Mouse (Mus musculus) ES-E14 (cell line): ENCODE measurements around the gene Gh.

Source experiments
- CHD2 ChIP-seq: IDR thresholded peaks from 2 replicates; pipeline ENCODE4 v1.6.1; 2014; ENCODE audit warnings: mild to moderate bottlenecking, low read depth, low read length, inconsistent platforms
- HCFC1 ChIP-seq: IDR thresholded peaks from 2 replicates; pipeline ENCODE4 v1.6.1; 2012; ENCODE audit warnings: low read length, inconsistent platforms, borderline replicate concordance; ENCODE audit not compliant: insufficient read depth
- MAFK ChIP-seq: IDR thresholded peaks from 2 replicates; pipeline ENCODE4 v1.6.1; 2014; ENCODE audit warnings: mild to moderate bottlenecking, low read depth, low read length, inconsistent platforms; ENCODE audit not compliant: insufficient read depth
- ZC3H11A ChIP-seq: IDR thresholded peaks from 2 replicates; pipeline ENCODE4 v1.6.1; 2012; ENCODE audit warnings: low read depth, mild to moderate bottlenecking, inconsistent platforms, low read length, borderline replicate concordance
- ZNF384 ChIP-seq: IDR thresholded peaks from 2 replicates; pipeline ENCODE4 v1.6.1; 2012; ENCODE audit warnings: low read depth, low read length, inconsistent platforms

- TF ChIP-seq ZNF384 (no peak), ZC3H11A (no peak), MAFK (no peak), CHD2 (no peak), HCFC1 (no peak)
Observed at GRCm38 (mm10) chr11:106273311-106273684, 28.4 kb downstream of the Gh start.
